Mouse (Mus musculus) embryonic fibroblast, embryonic 13.5 days (primary cell): ENCODE measurements around the gene Polrmt. TPM values are rescaled to one million over a fixed set of nuclear protein-coding genes. Genes with fewer than 3 reads are reported as not detected.

ENCODE experiments used
- H3K27ac ChIP-seq: 2 replicates; pipeline ENCODE4 v1.5.1; 2012; ENCODE audit warnings: low read length, control low read depth, inconsistent platforms; ENCODE audit not compliant: insufficient read depth
- H3K4me1 ChIP-seq: 2 replicates; pipeline ENCODE4 v1.6.1; 2011; ENCODE audit warnings: low read length; ENCODE audit not compliant: control insufficient read depth, insufficient read depth
- H3K4me3 ChIP-seq: 2 replicates; pipeline ENCODE4 v1.5.1; 2011; ENCODE audit warnings: mild to moderate bottlenecking, control low read depth, low read length; ENCODE audit not compliant: insufficient read depth
- CTCF ChIP-seq: IDR thresholded peaks from 2 replicates; pipeline ENCODE4 v1.5.1; 2011; ENCODE audit warnings: mild to moderate bottlenecking, control low read depth, low read length, moderate library complexity, borderline replicate concordance; ENCODE audit not compliant: insufficient read depth
- POLR2A ChIP-seq: IDR thresholded peaks from 2 replicates; pipeline ENCODE4 v1.6.1; 2011; ENCODE audit warnings: low read depth, mild to moderate bottlenecking, control low read depth, low read length, moderate library complexity
- polyA plus RNA-seq: library from polyadenylated mRNA; stranded (reverse); fragments of >200 nt; gene quantifications from 2 replicates; pipeline ENCODE4 v1.2.4, GENCODE M21; 2011; ENCODE audit warnings: low read depth; ENCODE audit not compliant: missing spikeins, insufficient read length

Polrmt gene
- polyA plus RNA-seq, 1 experiment, result 14.9 TPM

DNA sequence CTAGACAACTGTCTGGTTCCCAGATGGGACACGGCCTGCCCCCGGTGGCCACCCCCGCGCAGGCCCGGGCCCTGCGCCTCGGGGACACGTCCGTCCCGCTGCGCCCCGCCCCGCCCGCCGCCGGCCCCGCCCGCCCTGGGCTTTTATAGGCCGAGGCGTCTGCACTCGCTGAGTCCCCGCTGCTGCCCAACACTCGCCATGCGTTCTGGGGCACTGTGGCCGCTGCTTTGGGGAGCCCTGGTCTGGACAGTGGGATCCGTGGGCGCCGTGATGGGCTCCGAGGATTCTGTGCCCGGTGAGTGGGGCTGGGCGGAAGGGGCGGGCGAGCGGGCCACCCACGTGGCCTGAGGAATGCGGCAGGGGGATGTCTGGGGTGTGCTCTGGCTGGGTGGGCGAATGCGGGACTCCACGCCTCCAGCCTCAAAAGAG is 30.7 kb upstream of the Polrmt start, which contains the start of gene Fstl3:
TSS of gene Fstl3 (plus strand) at position 170 of the 429 bp plus-strand sequence.
- Histone ChIP-seq H3K27ac (peak within 1 kb of the TSS; percentile 30), H3K4me3 (peak within 1 kb of the TSS; percentile 59), H3K4me1 (peaks cover 4% of the 10 kb centered on the region; the same call in 1 of the 2 replicates)
- TF ChIP-seq POLR2A (peak; percentile 81), CTCF (no peak)

DNA sequence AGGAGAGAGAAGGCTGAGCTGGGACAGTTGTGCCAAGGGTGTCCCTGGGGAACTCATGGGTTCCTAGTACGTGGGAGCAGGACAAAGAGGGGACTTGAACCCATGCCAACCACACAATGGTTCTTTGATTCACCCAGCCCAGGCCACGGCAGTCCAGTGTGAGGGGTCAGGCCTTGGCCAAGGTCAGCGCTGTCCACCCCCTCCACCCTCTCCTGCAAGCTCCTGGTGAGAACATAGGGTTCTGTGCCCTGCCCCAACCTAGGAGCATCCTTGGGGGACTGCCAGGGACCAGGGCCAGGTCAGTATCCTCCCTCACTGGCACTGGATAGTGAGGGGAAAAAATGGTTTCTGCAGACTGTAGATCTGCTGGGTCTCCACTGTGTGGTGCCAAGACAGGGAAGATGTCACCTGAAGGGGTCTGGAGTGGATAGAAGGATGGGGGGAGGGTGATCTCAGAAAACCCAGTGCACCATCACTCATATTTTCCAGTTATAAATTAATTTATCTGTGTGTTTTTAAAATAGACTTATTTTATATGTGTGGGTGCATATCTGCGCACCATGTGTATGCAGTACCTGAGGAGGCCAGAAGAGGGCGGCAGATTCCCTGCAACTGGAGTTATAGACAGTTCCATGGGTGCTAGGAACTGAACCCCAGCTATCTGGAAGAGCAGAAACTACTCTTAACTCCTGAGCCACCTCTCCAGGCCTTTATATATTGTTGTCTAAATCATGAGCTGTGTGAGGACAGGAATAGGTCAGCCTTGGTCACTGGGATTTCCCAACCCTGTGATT is 28.3 kb upstream of the Polrmt start:
- H3K4me3 ChIP-seq, result no peak overlapping the region
- peaks cover 4% of the 10 kb centered on the region; the same call in 1 of the 2 replicates for H3K4me1 ChIP-seq
- H3K27ac ChIP-seq, result no peak overlapping the region
- TF ChIP-seq CTCF, result no peak
- TF ChIP-seq POLR2A, result no peak

DNA sequence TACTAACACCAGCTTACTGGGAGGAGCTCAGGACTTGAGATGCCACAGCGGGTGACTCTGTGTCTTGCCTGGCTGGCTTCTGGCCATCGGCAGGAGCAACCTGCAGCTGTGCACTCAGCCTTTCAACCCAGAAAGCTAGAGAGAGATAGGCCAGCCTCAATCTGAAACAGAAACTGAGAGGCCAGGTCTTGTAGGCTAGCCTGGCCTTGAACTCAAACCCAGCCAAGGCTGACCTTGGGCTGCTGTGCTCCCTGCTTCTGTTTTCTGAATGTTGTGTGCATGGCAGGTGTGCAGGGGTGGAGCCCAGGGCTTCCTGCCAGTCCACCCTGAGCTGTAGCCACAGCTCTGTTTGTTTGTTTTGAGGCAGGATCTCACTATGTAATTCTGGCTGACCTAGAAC is 26.8 kb upstream of the Polrmt start:
- H3K27ac ChIP-seq, result no peak overlapping the region
- H3K4me3 ChIP-seq, result no peak overlapping the region
- no peaks in the 10 kb centered on the region for H3K4me1 ChIP-seq
- TF ChIP-seq POLR2A (no peak), CTCF (no peak)

DNA sequence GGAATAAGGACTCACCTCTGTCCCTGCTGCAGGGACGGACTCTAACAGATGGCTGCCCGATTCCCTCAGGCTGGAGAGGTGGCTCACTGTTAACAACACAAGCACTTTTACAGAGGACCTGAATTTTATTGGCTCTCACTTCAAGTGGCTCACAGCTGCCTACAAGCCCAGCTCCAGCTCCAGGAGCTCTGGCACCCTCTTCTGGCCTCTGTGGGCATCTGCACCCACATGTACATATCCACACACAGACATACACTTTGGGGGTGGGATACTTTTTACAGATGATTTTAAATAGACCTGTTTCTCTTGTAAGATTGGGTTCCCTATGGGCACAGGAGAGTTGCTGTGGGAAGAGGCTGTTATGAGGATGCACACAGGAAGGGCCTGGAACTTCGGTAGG is 25.9 kb upstream of the Polrmt start:
- TF ChIP-seq POLR2A (no peak), CTCF (no peak)
- no peak overlapping the region for H3K4me3 ChIP-seq
- no peak overlapping the region for H3K27ac ChIP-seq

DNA sequence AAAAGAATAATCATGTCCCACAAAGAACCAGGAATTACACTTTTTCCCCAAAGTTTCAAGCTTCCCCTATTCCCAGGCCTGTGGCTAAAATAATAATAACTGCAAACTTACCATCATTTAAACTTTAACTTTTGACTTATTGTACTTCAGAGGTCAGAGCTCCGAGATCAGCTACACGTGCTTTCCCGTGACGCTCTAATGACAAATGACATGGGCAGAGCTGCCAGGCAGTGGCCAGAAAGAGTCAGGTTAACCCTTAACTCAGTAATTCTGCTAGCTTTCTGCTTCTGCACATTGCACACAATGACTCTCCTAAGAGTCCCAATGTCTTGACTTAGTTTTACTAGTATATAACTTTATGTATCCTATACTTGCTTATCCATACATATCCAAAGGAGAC is 22.9 kb upstream of the Polrmt start:
- TF ChIP-seq CTCF (no peak), POLR2A (no peak)
- Histone ChIP-seq H3K4me3 (no peak overlapping the region), H3K27ac (no peak overlapping the region), H3K4me1 (peaks cover 9% of the 10 kb centered on the region; the same call in 1 of the 2 replicates)

More for the DNA sequence above, 25.9 kb upstream of the Polrmt start:
- peaks cover 4% of the 10 kb centered on the region; the same call in 1 of the 2 replicates for H3K4me1 ChIP-seq

DNA sequence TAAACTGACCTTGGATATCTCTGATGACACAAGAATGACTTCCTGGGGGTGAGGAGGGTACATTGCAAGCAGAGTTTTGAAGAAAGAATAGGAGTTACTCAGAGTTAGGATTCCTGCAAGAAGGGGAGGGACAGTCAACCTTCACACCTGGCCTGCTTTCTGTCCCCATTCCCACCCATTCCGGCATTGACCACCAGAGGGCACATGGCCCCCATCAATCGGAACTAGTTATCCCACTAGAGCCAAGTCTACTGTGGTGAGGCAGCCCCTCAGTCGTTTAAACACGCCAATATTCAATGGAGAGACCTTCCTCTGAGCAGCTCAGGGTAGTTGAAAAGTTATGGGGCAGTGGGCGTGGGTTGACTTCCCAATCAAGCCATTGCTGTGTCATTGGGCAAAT is 22.0 kb upstream of the Polrmt start:
- H3K27ac ChIP-seq, result no peak overlapping the region
- no peak for TF ChIP-seq POLR2A
- peak; percentile 82; the same call in 1 of the 2 replicates for TF ChIP-seq CTCF
- peaks cover 9% of the 10 kb centered on the region; the same call in 1 of the 2 replicates for H3K4me1 ChIP-seq
- H3K4me3 ChIP-seq, result no peak overlapping the region

DNA sequence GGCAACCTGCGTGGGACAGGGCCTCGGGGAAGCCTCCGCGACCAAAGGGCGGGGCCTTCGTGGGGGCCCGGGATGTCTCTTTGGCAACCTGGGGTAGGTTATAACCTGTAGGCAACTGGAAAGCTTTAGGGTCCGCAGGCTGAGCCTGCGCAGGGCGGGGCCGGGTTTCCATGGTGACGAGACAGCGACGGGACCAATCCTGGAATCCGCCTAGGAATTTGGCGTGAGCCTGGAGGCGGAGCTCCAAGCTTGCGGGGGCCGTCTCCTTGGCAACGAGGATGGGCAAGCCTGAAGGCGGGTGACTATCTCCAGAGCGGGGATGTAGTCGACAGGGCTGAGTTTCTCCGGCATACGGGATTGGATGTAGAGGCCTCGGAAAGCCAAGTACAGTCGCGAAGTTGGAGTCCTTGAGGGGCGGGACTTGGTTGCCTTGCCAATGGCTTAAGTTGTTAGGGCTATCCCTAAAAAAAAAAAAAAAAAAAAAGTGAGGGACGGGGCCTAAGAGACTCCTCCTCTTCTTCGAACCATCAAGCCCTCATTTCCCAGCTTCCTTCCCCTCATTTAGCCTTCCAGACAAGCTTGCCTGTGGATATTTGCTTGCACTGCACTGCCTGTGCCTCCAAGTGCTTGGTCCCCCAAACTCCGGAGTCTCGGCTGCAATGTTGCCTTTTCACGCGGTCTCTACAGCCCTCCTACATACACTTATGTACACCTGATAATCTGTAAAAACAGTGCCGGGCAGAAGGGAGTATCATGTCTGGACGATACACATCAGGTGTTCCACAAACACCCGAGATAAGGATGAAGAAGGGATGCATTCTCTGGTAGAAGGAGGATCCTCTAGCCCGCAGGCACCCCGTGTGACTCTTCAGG is 21.2 kb upstream of the Polrmt start:
- peak overlapping the region; percentile 61 for H3K4me3 ChIP-seq
- peak overlapping the region; percentile 89 for H3K27ac ChIP-seq
- no peak for TF ChIP-seq CTCF
- peak; percentile 13 for TF ChIP-seq POLR2A
- peaks cover 11% of the 10 kb centered on the region; the same call in 1 of the 2 replicates for H3K4me1 ChIP-seq

DNA sequence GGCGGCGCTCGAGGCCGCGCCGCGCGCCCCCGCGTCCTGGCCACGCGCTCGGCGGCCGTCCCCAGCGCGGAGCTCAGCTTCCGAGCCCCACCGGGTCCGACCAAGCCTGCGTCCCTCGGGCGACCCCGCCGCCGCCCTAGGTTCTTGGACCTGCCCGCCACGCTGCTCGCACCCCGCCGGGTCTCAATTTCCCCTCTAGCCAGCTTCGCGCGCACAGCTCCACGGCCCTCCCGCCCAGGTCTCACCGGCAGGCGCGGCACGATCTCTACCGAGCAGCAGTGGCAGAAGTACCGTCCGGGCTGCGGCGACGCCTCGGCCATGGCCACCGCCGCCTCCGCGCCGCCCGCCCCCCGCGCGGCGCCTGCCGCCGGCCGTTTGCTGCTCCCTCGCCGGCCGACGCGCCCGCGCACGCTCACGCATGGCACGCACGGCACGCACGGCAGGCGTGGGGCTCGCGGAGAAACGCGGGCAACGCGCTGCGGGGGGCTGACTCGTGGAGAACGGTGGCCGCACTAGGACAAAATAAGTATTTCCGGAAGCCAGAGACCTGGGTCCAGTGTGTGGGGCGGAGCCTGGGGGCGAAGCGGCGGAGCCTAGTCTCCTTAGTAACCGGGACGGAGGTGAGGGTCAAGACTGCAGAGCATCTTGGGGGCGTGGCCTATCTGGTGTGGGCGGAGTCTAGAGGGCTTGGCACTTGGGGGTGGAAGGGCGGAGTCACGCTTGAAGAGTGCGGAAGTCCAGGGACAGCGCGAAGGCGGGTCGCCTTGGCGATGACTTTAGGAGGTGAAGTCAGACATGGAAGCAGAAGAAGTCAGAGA is 20.3 kb upstream of the Polrmt start, which contains the start of gene Rnf126:
TSS of gene Rnf126 (minus strand) at position 445 of the 818 bp plus-strand sequence.
- Histone ChIP-seq H3K4me1 (peaks cover 11% of the 10 kb centered on the region; the same call in 1 of the 2 replicates), H3K4me3 (peak within 1 kb of the TSS; percentile 79), H3K27ac (peak within 1 kb of the TSS; percentile 89)
- TF ChIP-seq POLR2A (peak; percentile 68), CTCF (no peak)
